Mouse (Mus musculus) liver, embryonic 14.5 days (tissue): Measurements from ENCODE around the gene Tbc1d17.

Experiments
- CTCF ChIP-seq: IDR thresholded peaks from 2 replicates; pipeline ENCODE4 v1.5.1; 2016; ENCODE audit warnings: antibody characterized with exemption, low read depth, control low read depth
- EP300 ChIP-seq: IDR thresholded peaks from 2 replicates; pipeline ENCODE4 v1.6.1; 2016; ENCODE audit warnings: antibody characterized with exemption, low read depth

DNA sequence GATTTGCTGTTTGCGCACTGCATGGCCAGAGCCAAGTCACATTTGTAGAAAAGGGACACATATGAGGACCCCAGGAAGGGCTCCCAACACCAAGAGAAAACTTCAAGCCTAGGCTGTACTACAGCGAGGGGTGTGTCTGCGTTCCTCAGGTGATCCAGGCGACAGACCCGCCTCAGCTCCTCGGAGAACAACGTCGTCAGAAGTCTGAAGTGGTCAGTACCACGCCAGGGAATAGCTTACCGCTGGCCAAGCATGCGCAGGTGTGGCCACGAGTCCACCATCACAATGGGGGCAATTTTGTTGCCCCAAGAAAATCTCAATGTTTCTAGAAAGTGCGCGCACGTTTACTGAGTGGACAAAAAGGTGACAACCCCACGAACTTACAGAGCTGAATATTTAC lies 19.6 kb upstream of the Tbc1d17 start:
- TF ChIP-seq EP300 (no peak), CTCF (no peak)
